Mouse (Mus musculus): ENCODE data around the gene Vps11.
"Not testable (repeated sequence)": the region's sequence is repeated elsewhere in the genome, so short reads cannot be mapped to it uniquely, and the experiment has no call there.

The Vps11 gene

DNA sequence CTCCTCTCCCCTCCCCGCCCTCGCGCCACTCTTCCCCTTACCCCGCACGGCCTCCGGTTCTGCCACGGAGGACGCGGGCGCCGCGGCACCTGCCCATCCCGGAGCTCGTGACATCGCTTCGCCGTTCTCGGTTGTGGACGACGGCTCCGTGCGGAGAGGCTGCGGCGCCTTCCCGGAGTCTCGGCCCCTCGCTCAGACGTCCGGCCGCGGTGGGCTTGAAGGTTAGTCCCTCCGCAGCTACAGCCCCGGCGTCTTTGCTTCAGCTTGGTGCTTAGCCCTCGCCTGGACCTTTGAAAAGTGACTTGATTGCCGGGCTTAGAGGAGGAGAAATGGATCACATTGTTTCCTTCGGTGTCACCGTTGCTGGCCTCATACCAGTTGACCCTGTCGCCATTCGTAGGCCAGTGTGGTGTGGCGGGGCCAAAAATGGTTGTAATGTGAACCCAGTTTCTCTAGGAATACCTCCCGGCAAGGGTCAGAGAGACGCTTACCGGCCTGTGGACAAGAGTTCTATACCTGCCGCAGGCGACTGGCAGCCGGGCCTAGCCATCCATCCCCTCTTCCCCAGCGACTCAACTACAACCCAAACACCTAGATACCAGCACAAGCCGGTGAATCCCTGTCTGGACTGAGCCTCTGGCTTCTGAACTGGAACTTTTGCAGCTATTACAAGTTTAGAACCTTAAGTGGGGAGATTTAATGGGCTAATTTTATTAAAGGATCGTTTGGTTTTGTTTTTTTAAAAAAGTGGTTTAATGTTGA, 26.0 kb downstream of the Vps11 start:
- DNase-seq (ENCODE audit: low spot score in 2 of 2): peak in 1 of 2 experiments; percentile 11

GRCm38 (mm10) chr9:44334396-44335330, 26.8 kb downstream of the Vps11 start, which contains the start of gene H2afx:
Gene H2afx, plus strand, starts transcription at chr9:44334694.
- DNase-seq (ENCODE audit: low spot score in 2 of 2): peak; percentile 98 to 99

DNA sequence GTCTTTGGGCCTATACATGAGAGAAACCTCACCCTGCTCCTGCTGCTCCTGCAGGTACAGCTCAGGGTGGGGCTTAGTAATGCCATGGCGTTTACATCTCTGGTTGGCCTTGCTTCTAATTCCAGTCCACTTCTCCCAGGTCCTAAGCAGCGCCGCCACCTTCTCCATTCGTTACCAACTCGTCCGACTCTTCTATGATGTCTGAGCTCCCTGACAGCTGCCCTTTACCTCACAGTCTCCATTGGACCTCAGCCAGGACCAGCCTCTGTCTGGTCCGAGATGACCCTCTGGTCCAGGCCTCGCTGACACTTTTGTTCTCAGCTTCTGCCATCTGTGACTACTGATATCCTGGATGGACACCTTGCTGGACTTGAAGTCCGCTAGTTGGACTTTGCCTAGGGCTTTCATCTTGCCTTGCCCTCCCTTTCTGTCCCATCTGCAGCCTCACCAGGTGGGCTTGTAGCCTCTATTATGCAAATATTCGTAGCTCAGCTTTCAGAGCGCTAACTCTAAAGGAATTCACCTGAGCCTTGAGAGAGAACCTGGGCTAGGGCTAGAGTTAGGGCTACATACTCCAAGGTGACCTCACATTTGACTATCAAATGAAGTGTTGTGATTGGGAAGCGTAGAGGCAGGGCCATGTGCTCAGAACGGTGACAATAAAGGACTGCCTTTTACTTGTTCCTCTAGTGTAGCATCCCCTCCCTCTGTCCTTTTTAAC, 28.4 kb downstream of the Vps11 start:
- no peak for DNase-seq (ENCODE audit: low spot score in 2 of 2)

- DNase-seq (ENCODE audit: low spot score in 2 of 2): no peak
Observed at GRCm38 (mm10) chr9:44330736-44331135, 30.7 kb downstream of the Vps11 start.

- no peak for DNase-seq (ENCODE audit: low spot score in 2 of 2)
Observed at GRCm38 (mm10) chr9:44327926-44328325, 33.5 kb downstream of the Vps11 start.

- no peak for DNase-seq (ENCODE audit: low spot score in 2 of 2)
Observed at GRCm38 (mm10) chr9:44327064-44327711, 34.3 kb downstream of the Vps11 start.

GRCm38 (mm10) chr9:44326371-44327063, 35.0 kb downstream of the Vps11 start:
- DNase-seq (ENCODE audit: low spot score in 2 of 2): peak; percentile 72 to 79

DNA sequence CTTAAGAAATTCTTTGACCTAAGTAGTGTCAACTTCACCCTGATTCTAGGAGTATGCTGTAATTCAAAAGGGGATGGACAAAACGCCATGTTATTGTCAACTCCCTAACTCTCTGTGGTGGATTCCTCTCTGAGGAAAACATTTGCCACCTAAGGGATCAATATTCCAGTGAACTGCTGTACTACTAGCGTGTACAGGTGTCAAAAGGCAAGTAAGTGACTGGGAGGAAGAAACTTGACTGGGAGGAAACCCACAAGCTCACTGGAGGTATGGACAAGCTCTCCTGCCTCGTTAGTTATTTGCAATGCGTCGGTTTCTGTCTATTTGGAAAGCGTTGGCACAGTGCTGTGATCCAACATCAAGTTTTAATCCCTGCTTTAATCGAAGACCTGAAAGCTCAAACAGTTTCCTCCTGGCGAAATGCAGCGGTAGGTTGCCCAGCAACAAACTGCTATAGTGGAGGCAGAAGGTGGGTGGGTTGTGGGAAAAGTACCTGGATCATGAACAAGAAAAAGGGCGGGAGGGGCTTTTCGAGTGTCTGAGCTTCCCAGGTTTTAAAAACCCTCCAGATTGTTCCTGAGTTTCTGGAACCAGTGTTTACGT, 35.6 kb downstream of the Vps11 start, which contains the start of gene Dpagt1:
Dpagt1 (plus strand) TSS at position 252 of the 603 bp plus-strand sequence.
- no peak for DNase-seq (ENCODE audit: low spot score in 2 of 2)

DNA sequence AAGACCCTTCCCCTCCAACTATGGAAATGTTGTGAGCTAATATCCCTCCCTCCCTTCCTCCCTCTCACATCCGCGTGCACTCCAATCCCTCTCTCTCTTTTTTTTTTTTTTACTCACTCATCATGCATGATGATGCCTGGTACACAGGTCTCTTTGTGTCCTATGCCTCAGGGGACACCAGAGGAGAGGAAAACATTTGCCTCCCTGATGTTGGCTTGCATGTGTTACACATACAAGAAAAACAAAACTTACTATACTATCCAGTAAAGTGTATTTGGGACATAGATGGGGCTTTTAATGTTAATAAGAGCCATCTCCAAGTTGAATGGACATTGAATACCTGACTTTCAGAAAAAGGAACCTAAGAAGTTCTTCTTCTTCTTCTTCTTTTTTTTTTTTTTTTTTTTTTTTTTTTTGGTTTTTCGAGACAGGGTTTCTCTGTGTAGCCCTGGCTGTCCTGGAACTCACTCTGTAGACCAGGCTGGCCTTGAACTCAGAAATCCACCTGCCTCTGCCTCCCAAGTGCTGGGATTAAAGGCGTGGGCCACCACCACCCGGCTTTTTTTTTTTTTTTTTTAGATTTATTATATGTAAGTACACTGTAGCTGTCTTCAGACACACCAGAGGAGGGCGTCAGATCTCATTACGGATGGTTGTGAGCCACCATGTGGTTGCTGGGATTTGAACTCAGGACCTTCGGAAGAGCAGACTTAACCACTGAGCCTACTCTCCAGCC, 36.3 kb downstream of the Vps11 start:
- DNase-seq (ENCODE audit: low spot score in 2 of 2): not testable (repeated sequence)

- no peak for DNase-seq (ENCODE audit: low spot score in 2 of 2)
Observed at GRCm38 (mm10) chr9:44324147-44324546, 37.3 kb downstream of the Vps11 start.

GRCm38 (mm10) chr9:44323656-44324055, 37.8 kb downstream of the Vps11 start:
- not testable (repeated sequence) for DNase-seq (ENCODE audit: low spot score in 2 of 2)

GRCm38 (mm10) chr9:44320799-44321133, 40.7 kb downstream of the Vps11 start:
- no peak for DNase-seq (ENCODE audit: low spot score in 2 of 2)

DNA sequence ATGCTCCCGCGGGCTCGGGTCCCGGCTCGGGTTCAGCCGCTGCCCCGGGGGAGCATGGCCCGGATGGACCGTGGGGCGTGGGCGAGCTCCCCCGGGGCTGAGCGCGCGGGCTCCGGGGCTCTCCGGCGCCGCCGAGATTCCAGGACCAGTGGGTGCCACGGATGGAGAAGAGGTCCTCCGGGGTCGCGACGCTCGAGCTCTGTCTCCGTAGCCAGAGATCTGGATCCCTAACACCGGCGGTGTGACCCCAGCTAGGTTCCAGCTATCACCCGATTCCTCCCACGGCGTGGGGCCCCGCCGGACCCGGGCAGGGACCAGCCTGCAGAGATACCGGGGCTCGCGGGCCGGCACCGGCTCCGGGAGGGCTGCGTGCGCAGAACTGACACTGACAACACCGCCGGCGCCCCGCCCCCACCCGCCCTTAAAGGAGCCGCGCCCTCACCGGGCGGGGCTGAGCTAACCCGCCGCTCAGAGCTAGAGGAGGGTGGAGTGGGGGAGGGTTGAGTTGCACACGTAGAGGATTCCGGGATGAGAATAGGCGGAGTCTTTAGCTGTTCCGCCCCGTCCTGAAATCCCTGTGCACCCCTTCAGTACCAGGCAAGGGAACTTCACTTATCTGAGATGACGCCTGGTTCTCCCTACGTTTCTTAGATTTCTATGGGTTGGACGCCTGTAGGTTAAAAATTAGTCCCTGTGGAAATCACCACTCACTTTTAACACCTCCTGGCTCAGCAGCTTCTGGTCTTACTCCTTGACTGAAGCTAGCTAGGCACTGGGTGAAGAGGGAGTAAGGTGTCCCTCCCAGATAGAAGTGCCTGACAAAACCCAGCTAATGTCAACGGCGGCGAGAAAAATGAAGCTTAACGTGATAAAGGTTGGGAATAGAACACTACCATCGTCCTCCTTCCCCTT, 41.3 kb downstream of the Vps11 start, which contains the start of gene C2cd2l:
C2cd2l (minus strand) TSS at position 399 of the 912 bp plus-strand sequence.
- peak; percentile 46 to 61 for DNase-seq (ENCODE audit: low spot score in 2 of 2)

DNA sequence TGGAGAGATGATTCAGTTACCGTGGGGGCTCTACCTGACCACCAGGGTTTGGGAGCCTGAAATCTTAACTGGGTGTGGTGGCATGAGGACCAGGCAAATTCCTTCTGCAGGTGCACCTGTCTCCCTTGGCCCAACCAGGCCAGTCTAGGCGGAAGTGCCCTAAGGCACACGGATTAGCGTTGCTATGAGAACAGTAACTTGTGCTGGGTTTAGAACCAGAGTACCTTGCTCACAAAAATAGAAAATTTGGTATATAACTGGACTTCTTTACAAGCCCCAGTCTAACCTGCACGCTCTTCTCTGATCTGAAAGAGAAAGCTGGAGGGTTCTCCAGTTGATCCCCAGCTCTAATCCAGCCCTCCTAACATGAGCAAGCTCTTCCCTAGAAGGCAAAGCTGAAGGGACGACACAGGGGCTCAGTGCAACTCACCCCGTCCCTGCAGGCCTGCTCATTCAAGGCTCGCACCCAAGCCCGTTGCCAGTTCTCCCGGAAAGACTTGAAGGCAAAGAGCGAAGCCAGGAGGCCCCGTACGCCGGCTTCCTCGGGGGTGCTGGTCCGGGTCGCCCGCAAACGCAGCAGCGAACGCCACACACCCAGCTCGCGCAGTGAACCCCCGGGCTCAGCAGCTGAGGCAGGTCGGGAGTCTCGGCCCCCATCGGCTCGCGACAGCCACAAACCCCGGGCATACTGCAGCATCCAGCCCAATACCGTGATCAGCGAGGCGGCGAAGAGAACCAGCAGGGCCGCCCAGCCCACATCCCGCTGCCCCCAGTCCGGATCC, 42.2 kb downstream of the Vps11 start:
- peak in 1 of 2 experiments; percentile 22 for DNase-seq (ENCODE audit: low spot score in 2 of 2)

DNA sequence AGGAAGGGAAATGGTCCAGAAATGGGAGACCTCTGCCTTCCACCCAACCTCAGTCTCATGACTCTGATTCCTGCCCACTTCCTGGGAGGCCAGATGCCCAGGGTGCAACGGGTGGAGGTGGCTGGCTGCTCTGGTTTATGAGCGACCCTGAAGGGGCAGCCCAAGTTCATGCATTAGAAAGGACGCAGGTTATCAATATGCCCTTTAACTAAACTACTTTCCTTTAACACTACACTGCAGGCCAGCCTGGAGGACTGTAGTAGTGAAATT, 42.7 kb downstream of the Vps11 start:
- DNase-seq (ENCODE audit: low spot score in 2 of 2): no peak

DNA sequence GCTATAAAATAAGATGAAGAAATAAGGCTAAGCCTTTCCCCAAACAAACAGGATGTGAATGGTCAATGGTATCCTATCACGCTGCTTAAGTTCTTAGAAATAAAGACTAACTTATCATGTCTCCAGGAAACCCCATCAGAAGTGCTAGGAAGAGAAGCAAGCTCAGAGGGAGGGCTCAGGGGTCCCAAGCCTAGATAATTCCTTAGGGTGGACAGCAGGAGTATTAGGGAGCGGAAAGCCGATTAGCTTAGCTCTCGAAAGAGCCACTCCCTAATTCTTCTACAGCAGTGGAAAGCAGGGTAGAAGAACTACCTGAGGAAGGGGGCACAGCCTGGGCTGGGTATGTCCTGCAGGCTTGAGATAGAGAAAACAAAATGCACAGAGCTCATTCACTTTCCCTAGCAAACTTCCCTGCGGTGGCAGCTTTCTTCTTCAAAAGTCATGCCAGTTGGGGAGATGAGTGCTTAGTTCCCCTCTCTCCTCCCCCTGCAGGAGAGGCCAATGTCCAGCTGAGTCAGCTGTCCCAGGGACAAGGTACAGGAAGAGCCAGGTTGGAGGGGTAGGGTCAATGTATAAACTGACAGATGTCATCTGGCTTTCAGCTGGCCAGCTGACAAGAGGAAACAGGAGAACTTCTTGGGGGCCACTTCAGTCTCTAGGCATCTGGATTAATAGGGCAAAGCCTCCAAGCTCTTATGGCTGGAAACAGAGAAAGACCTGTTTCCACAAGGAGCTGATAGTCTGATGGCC, 43.2 kb downstream of the Vps11 start:
- DNase-seq (ENCODE audit: low spot score in 2 of 2): no peak

GRCm38 (mm10) chr9:44317452-44317851, 44.0 kb downstream of the Vps11 start:
- no peak for DNase-seq (ENCODE audit: low spot score in 2 of 2)
